Mouse (Mus musculus) c-Kit-positive CD71-positive TER-119-negative erythroid progenitor cells, embryonic 14.5 days (primary cell): ENCODE results near the gene Olfr622.

Experiments
- DNase-seq: peaks from one replicate; pipeline ENCODE4 v3.0.0-alpha.2; 2013; ENCODE audit warnings: low read depth

The Olfr622 gene

GRCm38 (mm10) chr7:103642602-103643001, at the start of gene Olfr622:
TSS of gene Olfr622 (minus strand) at chr7:103642702.
- no peak for DNase-seq

GRCm38 (mm10) chr7:103682420-103682819, 39.9 kb upstream of the Olfr622 start, which contains the start of gene Olfr625-ps1:
TSS of gene Olfr625-ps1 (plus strand) at chr7:103682720.
- DNase-seq = no peak

GRCm38 (mm10) chr7:103671091-103671490, 28.6 kb upstream of the Olfr622 start, which contains the start of gene Olfr624:
TSS of gene Olfr624 (minus strand) at chr7:103671191.
- DNase-seq = no peak

GRCm38 (mm10) chr7:103663598-103663997, 21.1 kb upstream of the Olfr622 start, which contains the start of gene Olfr623:
TSS of gene Olfr623 (minus strand) at chr7:103663698.
- no peak for DNase-seq

GRCm38 (mm10) chr7:103644070-103644469, 1.6 kb upstream of the Olfr622 start:
- DNase-seq = no peak

GRCm38 (mm10) chr7:103636795-103637194, 5.7 kb downstream of the Olfr622 start:
- no peak for DNase-seq

GRCm38 (mm10) chr7:103612434-103612833, 30.1 kb downstream of the Olfr622 start, which contains the start of gene Olfr620:
TSS of gene Olfr620 (minus strand) at chr7:103612534.
- no peak for DNase-seq

- no peak for DNase-seq
Observed at GRCm38 (mm10) chr7:103607425-103607824, 35.1 kb downstream of the Olfr622 start.

GRCm38 (mm10) chr7:103600275-103600674, 42.2 kb downstream of the Olfr622 start, which contains the start of gene Olfr619:
TSS of gene Olfr619 (plus strand) at chr7:103600575.
- DNase-seq = no peak

- no peak for DNase-seq
Observed at GRCm38 (mm10) chr7:103589803-103590202, 52.7 kb downstream of the Olfr622 start, which contains the start of gene Olfr618. TSS of gene Olfr618 (plus strand) at chr7:103590103.
